Mouse (Mus musculus): Measurements from ENCODE around the gene Tead4.
A peak's percentile ranks its signal among the peaks of the same experiment; 100 is the strongest.

Tead4 gene

DNA sequence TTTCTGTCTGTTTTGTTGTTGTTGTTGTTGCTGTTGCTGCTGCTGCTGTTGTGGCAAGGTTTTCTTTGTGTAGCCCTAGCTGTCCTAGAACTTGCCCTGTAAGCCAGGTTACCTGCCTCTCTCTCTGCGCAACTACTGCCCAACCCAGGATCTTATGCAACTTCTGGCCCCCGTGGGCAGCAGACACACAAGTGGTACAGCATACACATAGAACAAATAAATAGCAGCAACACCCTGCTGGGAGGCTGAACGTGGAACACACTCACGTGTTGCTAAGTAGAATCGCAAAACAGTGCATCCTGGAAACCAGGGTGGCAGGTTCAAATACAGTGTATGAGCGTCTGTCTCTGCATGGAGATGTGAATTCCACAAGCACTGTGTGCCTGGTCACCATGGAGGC, 11.9 kb downstream of the Tead4 start:
- no peak for DNase-seq

DNA sequence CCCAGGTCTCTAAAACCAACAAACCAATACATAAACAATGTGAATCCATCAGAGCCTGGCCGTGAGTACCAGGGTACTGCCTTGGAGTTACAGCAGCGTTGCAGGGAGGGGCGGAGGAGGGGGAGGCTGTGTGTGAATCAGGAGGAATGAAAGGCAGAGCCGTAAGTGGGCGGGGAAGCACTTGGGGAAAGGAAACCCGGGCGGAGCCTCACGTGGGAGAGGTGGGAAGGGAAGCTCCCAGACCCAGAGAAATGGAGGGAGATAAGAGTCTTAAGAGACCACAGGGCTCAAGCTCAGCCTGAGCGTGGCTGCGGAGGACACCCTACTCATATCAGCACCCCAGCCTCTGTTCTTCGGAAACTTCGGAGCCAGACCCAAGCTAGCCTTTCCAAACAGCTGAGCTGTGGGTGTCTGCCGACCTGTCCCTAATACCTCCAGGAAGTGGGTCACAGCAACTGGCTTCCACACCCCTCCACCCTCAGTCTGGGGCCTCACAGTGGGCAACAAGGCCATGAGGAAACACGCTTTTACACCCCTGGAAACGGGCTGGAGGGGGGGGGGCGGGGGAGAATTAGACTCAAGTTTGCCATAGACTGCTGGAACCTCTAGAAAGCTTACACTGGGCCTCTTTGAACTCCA, 14.7 kb downstream of the Tead4 start:
- peak; percentile 42 for DNase-seq

GRCm38 (mm10) chr6:128282126-128282525, 18.5 kb downstream of the Tead4 start:
- no peak for DNase-seq

- DNase-seq, result no peak
Measured at GRCm38 (mm10) chr6:128280472-128281145, 20.0 kb downstream of the Tead4 start.

DNA sequence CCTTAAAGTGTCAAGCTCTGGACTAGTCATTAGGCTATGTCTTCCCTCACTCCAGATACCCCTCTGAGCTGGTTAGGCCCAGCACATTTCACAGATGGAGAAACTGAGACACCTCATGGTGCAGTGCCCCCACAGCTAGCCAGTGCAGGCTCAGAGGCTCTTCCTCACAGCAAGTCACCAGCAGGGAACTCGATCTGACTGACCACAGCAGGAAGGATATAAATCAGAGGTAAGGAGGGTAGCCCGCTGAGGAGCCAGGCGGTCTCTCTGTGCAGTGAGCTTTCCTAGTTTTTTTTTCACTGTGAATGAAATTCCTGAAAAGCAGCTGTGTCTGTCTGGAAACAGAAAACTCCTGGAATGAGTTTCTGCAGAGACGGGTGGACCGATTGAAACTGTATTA, 21.0 kb downstream of the Tead4 start:
- DNase-seq, result no peak

GRCm38 (mm10) chr6:128279099-128279498, 21.5 kb downstream of the Tead4 start:
- no peak for DNase-seq

DNA sequence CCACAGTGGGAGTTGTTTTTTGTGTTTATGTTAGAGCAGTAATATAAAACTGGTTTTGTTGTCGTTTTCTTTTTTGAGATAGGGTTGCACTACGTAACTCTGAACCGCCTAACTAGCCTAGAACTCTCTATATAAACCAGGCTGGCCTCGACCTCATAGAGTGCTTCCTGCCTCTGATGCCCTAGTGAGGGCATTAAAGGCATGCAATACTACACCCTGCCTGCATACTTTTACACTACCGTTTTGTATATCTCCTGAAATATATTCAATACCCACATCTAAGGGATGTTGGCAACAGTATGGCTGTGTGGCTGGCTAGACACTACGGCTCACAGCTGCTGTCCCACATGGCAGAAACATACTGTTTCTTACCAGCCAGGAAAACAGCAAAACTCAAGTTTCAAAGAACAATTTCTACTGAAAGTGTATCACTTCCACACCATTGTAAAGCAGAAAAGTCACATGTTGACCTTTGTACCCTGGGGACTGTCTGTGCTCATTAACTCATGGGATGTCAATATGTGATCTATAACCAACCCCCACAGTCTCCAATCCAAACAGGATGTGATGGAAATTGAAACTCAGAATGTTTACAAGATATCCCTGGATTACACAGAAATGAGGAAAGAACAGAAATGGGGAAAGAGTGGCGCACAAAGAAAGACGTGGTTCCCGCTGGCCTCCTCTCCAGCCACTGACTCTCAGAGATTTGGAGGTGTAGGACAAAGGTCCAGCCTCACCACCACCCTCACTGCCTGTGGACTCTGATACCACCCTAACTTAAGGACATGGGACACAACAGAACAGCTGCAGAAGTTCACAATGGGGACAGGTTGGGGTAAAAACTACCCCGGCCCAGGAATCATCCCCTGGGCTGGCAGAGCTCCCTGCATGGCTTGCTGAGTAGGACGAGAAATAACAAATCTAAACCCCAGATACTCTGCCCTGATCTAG, 23.2 kb downstream of the Tead4 start:
- peak; percentile 70 for DNase-seq

GRCm38 (mm10) chr6:128276349-128276748, 24.3 kb downstream of the Tead4 start:
- DNase-seq, result no peak

DNA sequence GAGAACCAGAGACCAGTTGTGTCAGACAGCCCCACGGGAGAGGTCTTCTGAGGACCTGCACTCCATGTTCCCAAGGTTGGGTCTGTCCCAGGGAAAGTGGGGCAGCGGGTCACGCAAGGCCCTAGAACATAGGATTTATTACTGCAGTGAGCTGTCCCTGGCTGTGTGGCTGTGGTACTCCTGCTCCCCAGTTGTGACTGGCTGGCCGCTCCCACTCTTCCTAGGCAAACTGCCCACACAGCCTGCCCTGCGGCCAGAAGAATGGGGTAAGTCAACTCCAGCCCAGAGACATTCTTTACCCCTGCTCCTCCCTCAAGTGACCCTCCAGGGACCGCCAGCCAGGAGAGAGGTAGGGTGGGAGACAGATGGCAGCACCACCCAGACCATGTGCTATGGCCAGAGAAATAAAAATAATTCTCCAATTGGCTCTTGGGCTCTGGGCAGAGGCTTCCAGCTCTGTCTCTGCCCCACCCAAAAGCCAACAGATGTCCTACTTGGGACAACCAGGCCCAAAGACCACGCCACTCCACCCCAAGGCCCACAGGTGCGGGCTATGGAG, 25.0 kb downstream of the Tead4 start:
- DNase-seq, result no peak

DNA sequence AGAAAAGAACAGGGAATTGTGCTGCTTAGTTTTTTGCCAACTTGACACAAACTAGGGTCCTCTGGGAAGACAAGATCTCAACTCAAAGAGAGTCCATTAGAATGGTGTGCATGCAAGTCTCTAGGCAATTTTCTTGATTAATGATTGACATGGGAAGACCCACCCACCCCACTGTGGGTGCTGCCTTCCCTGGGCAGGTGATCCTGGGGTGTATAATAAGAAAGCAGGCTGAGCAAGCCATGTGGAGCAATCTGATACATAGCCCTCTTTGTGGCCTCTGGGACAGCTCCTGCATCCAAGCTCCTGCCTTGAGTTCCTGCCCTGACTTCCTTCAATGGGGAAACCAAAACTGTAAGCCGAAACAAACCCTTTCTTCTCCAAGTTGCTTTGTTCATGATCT, 27.1 kb downstream of the Tead4 start:
- no peak for DNase-seq

DNA sequence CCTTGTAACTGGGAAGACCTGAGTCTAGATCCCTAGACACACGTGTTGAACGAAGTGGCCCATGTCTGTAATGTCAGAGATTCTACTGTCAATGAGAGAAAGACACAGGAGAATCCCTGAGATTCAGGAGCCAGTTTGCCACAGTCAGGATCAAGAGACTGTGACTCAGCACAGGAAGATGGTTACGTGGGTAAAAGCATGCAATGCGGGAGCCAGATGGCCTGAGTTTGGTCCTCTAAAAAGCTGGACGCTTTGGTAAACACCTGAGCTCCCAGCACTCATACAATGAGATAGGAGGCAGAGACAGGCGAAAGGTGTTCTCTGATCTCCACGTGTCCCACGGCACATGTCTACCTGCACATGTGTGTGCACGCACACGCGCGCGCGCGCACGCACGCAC, 27.9 kb downstream of the Tead4 start:
- no peak for DNase-seq

DNA sequence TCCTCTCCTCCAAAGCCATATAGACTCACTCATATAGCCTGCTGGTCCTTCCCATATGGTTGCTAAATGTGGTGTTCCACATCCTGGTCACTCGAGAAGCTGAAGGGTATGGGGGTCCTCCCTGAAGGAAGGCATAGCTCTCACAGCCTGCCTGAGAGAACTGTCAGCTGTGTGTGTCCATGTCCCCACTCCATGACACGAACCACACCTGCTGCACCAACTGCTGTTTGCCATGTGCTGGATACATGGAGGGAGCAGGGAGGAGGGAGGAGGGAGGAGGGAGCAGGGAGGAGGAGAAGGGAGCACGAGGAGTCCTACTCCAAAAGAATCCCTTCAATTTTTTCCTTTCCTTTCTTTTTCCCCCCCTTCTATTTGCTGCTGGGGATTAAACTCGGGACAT, 30.8 kb downstream of the Tead4 start:
- DNase-seq, result no peak

- no peak for DNase-seq
Measured at GRCm38 (mm10) chr6:128264870-128265526, 35.6 kb downstream of the Tead4 start.

DNA sequence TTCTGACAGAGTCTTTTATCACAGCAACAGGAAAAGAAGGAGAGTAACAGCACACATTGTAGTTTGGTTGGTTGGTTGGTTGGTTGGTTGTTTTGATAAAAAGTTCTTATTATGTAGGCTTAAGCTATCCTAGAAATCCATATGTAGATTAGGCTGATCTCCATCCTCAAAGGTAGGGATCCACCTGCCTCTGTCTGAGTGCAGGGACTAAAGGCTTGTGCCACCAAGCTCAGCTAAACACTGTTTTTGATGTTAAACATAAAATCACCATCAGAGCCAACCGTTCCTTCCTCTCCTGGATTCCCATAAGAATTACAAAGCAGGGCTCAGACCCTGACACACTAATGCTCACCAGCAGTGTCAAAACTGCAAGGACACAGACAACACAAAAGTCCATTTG, 39.1 kb downstream of the Tead4 start:
- no peak for DNase-seq

DNA sequence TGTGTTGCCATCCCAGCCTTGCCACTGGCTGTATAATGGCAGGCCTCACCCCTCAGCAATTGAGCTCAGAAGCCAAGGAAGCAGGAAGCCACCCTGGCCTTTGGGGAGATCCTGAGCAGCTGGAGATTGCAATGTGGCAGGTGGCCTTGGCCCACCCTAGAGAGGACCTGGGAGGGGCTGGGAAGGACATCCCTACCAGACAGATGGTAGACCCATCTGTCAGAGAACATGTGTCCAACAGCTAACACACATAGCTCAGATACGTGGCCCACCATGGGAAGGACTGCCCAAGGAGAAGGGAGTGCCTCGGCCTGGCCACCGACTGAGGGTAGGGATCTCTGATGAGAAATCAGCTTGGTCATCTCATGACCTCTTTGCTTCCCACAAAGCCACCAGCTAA, 41.4 kb downstream of the Tead4 start:
- no peak for DNase-seq

DNA sequence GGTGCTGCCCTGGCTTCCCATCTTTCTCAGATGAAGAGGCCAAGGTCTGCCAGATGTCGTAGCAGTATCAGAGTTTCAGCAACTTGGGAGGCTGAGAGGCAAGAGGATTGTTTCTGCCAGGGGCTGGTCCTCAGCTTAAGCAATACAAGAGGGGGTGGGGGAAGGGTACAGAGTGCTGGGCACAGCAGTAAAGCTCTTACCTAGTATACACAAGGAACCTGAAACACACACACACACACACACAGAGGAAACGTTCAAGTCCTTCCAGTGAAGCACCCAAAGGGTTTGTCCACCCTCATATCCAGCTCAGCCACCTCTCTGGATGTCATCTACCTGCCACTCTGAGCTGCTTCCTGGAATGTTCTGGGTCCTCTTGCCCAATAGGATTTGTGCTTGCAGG, 44.7 kb downstream of the Tead4 start:
- DNase-seq, result no peak

DNA sequence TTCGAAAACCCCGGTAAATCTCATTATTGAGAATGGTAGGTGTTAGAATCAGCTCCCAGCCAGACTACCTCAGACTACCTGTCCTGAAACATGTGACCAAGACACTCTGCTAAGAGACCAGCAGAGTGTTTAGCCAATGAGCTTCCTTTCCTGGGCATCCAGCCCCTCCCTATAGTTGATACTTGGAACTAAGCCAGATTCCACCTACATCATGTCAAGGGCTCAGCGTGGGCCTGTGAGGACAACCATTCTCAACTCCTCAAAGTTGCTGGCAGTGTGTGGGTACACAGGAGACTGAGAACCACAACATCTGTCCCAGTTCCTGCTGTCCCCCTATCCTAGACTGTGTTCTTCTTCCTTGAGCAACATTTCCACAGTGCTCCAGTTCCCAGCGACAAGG, 45.3 kb downstream of the Tead4 start:
- no peak for DNase-seq

- DNase-seq, result no peak
Measured at GRCm38 (mm10) chr6:128254551-128254950, 46.1 kb downstream of the Tead4 start.

GRCm38 (mm10) chr6:128253111-128253510, 47.5 kb downstream of the Tead4 start:
- DNase-seq, result no peak

- DNase-seq, result no peak
Measured at GRCm38 (mm10) chr6:128250596-128250995, 50.0 kb downstream of the Tead4 start.

- no peak for DNase-seq
Measured at GRCm38 (mm10) chr6:128237102-128237763, 63.4 kb downstream of the Tead4 start.

DNA sequence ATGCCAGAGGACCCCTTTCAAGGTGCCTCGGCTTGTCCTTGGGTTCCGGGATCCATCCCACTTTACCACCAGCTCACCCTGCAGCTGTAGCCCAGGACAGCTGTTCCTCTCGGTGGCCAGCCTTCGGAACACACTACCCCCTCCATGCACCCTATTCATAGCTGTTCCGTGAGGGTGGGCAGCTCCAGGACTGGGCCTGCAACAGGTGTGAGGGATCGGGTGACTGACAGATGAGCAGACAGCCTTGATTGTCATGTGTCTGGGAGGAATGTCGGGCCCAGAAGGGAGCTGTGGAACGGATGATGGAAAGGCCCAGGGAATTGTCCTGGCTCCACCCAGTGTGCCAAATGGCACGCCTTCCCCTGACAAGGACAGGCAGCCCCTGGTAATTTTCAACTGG, 64.0 kb downstream of the Tead4 start:
- no peak for DNase-seq

Data from kidney, adult 9 months (tissue).